Mouse (Mus musculus): ENCODE results near the gene Sgo2a. TPM values are rescaled to one million over a fixed set of nuclear protein-coding genes. Genes with fewer than 3 reads are reported as not detected.
"Not testable (repeated sequence)": the region's sequence is repeated elsewhere in the genome, so short reads cannot be mapped to it uniquely, and the experiment has no call there.

Gene Sgo2a
- total RNA-seq, 2 experiments from 2014 or later, result 15.5 to 17.8 TPM

DNA sequence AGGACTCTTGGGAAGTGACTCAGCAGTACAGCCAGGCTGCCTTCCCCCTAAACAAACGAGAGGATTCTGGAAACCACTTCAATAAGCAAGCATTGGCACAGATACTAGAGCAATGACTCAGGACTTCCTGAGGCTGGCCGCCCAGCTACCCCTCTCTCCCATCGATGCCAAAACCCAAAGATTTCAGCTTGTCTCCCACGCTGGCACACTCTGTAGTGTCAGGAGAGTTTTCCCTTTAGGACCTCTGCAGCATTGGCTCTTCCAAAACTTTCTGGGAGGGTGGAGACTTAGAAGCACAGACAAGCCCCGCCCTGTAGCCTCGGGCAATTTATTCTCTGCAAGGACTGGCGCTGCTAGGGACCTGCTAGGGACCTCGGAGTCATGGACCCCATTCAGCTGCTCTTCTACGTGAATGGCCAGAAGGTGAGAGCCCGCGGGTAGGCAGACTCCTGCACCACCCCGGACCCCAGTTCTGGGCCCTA lies 33.9 kb downstream of the Sgo2a start, which contains the start of gene Aox1:
Gene Aox1 (plus strand): TSS at position 296 of the 482 bp plus-strand sequence.
- ATAC-seq (replicated peaks; ENCODE audit: low FRiP score, low TSS enrichment, poor library complexity, severe bottlenecking), result peak; percentile 72

DNA sequence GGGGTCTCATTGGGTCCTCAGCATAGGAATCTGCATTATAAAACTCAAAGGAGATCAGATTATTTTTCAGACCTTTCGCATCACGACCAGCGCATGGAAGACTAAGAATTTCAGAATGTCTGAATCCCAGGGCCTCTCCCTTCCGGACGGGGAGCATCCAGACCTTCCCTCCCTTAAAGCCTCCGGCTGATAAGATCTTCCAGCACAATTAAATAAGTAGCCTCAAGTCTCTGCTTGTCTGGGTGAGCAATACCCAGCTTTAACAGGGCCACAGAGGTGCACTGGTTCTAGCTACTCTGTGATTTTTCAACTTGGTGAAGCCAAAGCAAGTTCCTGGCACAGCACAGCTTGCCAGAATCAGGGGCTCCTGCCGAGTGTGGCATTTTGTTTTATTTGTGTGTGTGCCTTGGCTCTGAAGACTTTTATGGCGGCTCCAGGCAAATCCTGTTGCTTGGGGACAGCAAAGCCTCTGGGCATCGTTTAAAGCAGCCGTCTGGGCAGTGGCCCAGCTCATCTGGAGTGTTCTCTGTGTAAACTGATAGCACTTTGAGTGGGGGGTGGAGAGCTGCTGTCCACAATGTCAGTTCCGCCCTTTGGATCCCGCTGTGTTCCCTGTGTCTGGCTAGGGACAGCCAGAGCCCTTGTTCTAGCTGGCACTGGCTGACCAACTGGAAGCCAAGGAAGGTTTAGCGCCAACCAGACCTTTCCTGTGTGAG lies 34.5 kb downstream of the Sgo2a start:
- ATAC-seq (replicated peaks; ENCODE audit: low FRiP score, low TSS enrichment, poor library complexity, severe bottlenecking), result 0 out of 2 replicates have a peak, but pooled peaks have one; percentile 25

- ATAC-seq (replicated peaks; ENCODE audit: low FRiP score, low TSS enrichment, poor library complexity, severe bottlenecking), result peak; percentile 79
Measured at GRCm38 (mm10) chr1:58031160-58031769, 35.5 kb downstream of the Sgo2a start.

GRCm38 (mm10) chr1:58037306-58037705 lies 41.5 kb downstream of the Sgo2a start:
- ATAC-seq (replicated peaks; ENCODE audit: low FRiP score, low TSS enrichment, poor library complexity, severe bottlenecking), result not testable (repeated sequence)

DNA sequence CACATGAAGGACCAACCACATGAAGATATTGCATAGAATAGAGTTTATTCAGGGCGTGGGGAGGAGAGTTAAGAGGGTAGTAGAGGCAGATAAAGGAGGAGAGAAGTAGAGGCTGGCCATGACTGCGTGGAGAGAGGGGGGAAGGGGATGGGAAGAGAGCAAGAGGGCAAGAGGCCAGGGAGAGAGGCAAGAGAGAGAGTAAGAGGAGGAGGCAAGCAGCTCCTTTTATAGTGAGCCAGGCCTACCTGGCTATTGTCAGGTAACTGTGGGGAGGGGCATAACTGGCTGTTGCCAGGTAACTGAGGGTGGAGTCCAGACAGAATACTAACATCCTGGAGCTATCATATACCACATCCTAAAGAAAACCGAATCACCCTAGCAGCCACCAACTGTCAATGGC lies 49.3 kb downstream of the Sgo2a start:
- no peak for ATAC-seq (replicated peaks; ENCODE audit: low FRiP score, low TSS enrichment, poor library complexity, severe bottlenecking)

GRCm38 (mm10) chr1:58045546-58045945 lies 49.8 kb downstream of the Sgo2a start:
- no peak for ATAC-seq (replicated peaks; ENCODE audit: low FRiP score, low TSS enrichment, poor library complexity, severe bottlenecking)

DNA sequence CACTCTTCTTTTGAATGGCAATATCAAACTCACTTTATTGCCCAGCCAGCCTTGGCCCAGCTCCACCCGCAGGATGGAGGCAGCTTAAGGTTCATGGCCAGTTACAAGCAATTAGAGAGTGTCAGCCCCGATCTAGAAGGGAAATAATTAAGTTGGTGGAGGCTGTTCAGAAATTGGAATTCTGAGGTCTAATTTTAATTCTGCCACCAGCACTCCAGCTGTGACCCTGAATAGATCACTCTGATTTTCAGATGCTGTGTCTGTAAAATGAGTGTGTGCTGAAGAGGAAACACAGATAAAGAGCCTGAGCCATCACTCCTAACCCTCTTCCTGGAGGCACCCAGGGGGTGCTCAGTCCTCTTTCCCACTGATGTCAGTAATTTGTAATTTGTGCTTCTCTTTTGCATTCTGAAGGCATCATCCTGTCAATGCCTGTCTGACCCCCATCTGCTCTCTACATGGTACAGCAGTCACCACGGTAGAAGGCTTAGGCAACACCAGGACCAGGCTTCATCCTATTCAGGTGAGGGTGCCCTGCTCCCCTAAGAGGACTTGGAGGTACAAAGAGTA lies 51.0 kb downstream of the Sgo2a start:
- ATAC-seq (replicated peaks; ENCODE audit: low FRiP score, low TSS enrichment, poor library complexity, severe bottlenecking), result no peak

DNA sequence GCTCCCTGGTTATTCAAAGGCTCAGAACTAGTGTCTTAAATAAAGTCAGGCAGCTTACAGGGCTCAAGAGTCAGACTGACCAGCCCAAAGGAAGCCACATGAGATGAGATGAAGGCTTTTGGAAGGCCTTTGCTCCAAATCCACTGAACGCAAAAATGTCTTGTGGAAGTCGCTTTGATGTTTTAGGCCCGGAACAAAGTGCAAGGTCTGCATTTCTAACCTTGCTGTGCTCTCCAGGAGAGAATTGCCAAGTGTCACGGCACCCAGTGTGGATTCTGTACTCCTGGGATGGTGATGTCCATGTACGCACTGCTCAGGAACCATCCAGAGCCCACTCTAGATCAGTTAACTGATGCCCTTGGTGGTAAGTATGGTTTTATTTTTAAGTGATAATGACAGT lies 53.4 kb downstream of the Sgo2a start:
- ATAC-seq (replicated peaks; ENCODE audit: low FRiP score, low TSS enrichment, poor library complexity, severe bottlenecking), result no peak

- no peak for ATAC-seq (replicated peaks; ENCODE audit: low FRiP score, low TSS enrichment, poor library complexity, severe bottlenecking)
Measured at GRCm38 (mm10) chr1:58055598-58055997, 59.8 kb downstream of the Sgo2a start.

GRCm38 (mm10) chr1:58056074-58056807 lies 60.5 kb downstream of the Sgo2a start:
- ATAC-seq (replicated peaks; ENCODE audit: low FRiP score, low TSS enrichment, poor library complexity, severe bottlenecking), result no peak

- ATAC-seq (replicated peaks; ENCODE audit: low FRiP score, low TSS enrichment, poor library complexity, severe bottlenecking), result no peak
Measured at GRCm38 (mm10) chr1:58056939-58057338, 61.2 kb downstream of the Sgo2a start.

DNA sequence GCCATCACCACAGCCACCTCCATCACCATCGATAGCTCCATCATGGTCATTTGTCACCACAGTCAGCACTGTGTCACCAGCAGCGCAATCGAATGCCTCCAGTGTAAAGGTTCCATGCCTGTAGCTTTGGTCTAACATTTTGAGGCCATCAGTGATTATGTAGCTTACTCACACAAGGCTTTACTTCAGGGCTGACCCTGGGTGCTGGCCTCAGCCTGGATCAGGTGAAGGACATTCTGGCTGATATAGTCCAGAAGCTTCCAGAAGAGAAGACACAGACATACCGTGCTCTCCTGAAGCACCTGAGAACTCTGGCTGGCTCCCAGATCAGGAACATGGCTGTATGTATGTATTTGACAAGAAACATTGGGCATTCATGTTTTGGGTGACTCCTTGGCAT lies 63.1 kb downstream of the Sgo2a start:
- no peak for ATAC-seq (replicated peaks; ENCODE audit: low FRiP score, low TSS enrichment, poor library complexity, severe bottlenecking)

DNA sequence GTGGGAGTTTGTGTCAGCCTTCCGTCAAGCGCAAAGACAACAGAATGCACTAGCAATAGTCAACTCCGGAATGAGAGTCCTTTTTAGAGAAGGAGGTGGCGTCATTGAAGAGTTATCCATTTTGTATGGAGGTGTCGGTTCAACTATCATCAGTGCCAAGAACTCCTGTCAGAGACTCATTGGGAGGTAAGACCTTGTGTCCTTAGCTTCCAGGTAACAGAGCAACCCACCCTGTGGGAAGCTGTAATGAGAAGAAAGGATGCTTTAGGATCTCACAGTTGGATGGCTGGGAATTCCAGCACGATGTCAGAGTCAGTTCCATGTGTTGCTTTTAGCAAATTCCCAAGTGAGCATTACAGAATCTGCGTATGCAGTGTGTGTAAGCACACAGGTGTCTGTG lies 66.4 kb downstream of the Sgo2a start:
- no peak for ATAC-seq (replicated peaks; ENCODE audit: low FRiP score, low TSS enrichment, poor library complexity, severe bottlenecking)

DNA sequence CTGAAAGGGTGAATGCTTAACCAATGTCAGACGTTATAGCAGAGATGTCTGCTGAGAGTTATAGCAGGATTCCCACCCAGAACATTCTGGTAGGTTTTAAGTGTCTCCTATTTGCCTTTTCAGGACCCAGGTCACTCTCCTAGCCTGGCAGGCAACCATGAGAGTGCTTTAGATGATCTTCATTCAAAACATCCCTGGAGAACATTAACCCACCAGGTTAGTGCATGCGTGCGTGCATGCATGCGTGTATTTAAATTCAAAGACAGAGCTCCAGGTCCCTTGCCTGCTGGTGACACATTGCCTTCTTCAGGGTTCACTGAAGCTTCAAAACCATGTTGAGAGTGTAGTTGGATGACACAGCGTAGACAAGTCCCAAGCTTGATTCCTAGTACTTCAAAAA lies 69.4 kb downstream of the Sgo2a start:
- no peak for ATAC-seq (replicated peaks; ENCODE audit: low FRiP score, low TSS enrichment, poor library complexity, severe bottlenecking)

GRCm38 (mm10) chr1:58065606-58066005 lies 69.8 kb downstream of the Sgo2a start:
- ATAC-seq (replicated peaks; ENCODE audit: low FRiP score, low TSS enrichment, poor library complexity, severe bottlenecking), result no peak

DNA sequence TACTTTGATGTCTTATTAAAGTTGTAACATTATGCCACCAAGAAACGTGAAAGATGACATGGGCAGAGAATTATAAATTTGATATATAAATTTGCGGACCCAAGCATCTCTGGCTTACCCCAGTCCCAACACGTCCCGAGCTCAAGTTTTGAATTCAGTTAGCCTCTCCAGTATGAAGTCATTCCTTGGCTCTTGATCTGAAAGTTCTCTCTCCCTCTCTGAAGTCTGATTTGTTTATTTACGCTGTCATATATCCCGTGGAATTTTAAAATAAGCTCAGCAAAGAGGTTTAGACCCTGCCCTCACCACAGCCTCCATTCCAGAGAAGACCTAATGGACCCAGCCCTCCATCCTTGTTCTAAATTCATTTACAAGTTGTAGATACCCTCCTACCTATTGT lies 73.4 kb downstream of the Sgo2a start:
- no peak for ATAC-seq (replicated peaks; ENCODE audit: low FRiP score, low TSS enrichment, poor library complexity, severe bottlenecking)

DNA sequence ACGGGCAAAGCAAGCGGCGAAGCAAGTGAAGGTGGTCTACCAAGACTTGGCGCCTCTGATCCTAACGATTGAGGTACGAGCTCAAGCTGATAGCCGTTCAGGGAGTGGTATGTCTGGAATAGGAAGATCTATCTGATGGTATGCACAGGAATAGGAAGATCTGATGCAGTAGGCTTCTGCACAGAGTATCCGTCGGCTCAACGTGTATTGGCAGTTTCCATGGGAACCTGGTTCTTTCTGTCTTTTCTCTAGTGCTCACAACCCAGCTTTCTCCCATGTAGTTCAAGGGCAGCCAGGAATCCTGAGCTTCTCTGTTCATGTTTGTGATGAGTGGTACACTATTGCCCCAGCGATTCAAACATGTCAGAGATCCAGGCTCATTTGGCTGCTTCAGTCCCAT lies 74.3 kb downstream of the Sgo2a start:
- no peak for ATAC-seq (replicated peaks; ENCODE audit: low FRiP score, low TSS enrichment, poor library complexity, severe bottlenecking)

DNA sequence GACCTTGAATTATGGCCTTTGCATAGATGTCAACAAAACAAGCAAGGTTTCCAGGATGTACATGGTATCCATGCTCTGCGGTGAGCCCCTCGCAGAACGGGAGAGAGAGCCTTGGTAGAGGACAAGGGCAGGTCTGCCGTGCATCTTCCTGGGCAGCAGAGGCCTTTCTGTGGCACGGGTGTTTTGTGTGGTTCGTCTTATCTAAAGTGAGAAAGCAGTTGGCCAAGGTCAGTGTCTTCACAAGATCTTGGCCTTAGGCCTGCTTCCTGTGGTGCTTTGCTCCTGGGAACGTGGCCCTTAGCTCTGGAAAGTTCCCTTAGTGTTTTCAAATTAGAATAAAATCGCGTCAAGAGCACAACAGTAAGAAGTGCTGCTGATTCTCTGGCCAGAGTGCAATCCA lies 75.2 kb downstream of the Sgo2a start:
- ATAC-seq (replicated peaks; ENCODE audit: low FRiP score, low TSS enrichment, poor library complexity, severe bottlenecking), result no peak

DNA sequence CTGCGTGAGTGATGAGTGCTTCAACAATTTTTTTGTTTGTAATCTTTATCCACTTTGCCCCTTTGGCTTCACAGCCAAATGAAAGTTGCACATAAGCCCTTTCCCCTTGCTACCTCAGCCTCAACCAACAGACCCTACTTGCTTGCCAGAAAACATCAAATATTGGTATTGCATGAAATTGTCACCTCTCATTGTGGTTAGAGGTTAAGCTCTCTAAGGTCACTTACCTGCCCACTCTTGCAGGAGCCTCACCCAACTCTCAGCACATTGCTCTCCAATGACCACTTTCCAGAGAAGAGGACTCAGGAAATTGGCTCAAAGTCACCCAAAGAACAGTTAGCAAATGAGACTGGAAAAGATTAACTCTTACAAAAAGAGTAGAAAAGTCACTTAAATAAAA lies 75.7 kb downstream of the Sgo2a start:
- no peak for ATAC-seq (replicated peaks; ENCODE audit: low FRiP score, low TSS enrichment, poor library complexity, severe bottlenecking)

GRCm38 (mm10) chr1:58072416-58072815 lies 76.6 kb downstream of the Sgo2a start:
- no peak for ATAC-seq (replicated peaks; ENCODE audit: low FRiP score, low TSS enrichment, poor library complexity, severe bottlenecking)
